Mouse (Mus musculus) limb, embryonic 12.5 days (tissue): ENCODE measurements around the gene Ndufa4l2. TPM values are rescaled to one million over a fixed set of nuclear protein-coding genes. Genes with fewer than 3 reads are reported as not detected.
A peak's percentile ranks its signal among the peaks of the same experiment; 100 is the strongest.

Source experiments
- ATAC-seq: fragments of 200-750 bp; cut with Nextera tagmentation; 2 replicates; pipeline ENCODE4 v1.8.0; 2017; ENCODE audit warnings: low read depth, moderate TSS enrichment; ENCODE audit not compliant: insufficient number of reproducible peaks, insufficient read depth, low FRiP score, low TSS enrichment
- H3K27ac ChIP-seq: fragments of 300-500 bp; sonication (generic); 2 replicates; pipeline ENCODE4 v1.5.1; 2016; ENCODE audit warnings: mild to moderate bottlenecking, moderate library complexity
- H3K27me3 ChIP-seq: fragments of 300-500 bp; sonication (generic); 2 replicates; pipeline ENCODE4 v1.6.1; 2016; ENCODE audit warnings: mild to moderate bottlenecking, moderate library complexity
- H3K36me3 ChIP-seq: fragments of 300-500 bp; sonication (generic); 2 replicates; pipeline ENCODE4 v1.6.1; 2016; ENCODE audit warnings: mild to moderate bottlenecking, moderate library complexity
- H3K4me1 ChIP-seq: fragments of 300-500 bp; sonication (generic); replicated peaks from 2 replicates; pipeline ENCODE4 v1.6.1; 2016
- H3K4me2 ChIP-seq: fragments of 300-500 bp; sonication (generic); 2 replicates; pipeline ENCODE4 v1.6.1; 2016; ENCODE audit warnings: mild to moderate bottlenecking, moderate library complexity
- H3K4me3 ChIP-seq: fragments of 300-500 bp; sonication (generic); replicated peaks from 2 replicates; pipeline ENCODE4 v1.5.1; 2016; ENCODE audit warnings: mild to moderate bottlenecking
- H3K9ac ChIP-seq: fragments of 300-500 bp; sonication (generic); replicated peaks from 2 replicates; pipeline ENCODE4 v1.6.1; 2016; ENCODE audit warnings: mild to moderate bottlenecking, moderate library complexity
- H3K9me3 ChIP-seq: fragments of 300-500 bp; sonication (generic); 2 replicates; pipeline ENCODE4 v1.6.1; 2016; ENCODE audit warnings: mild to moderate bottlenecking, moderate library complexity
- WGBS: fragments of 180-500 bp; shearing (Covaris S2); methylation state at CpG from one replicate; pipeline ENCODE4 v1.1.7; 2016; 5-methylcytosine and 5-hydroxymethylcytosine counted together
- polyA plus RNA-seq: library from polyadenylated mRNA; unstranded; fragments of >200 nt; fragmentation: Nextera tagmentation; extraction: Ambion mirVana; gene quantifications from 2 replicates; pipeline ENCODE4 v1.2.1, GENCODE M21; 2016

The Ndufa4l2 gene
- polyA plus RNA-seq, 1 experiment from 2014 or later: 0.60 TPM

DNA sequence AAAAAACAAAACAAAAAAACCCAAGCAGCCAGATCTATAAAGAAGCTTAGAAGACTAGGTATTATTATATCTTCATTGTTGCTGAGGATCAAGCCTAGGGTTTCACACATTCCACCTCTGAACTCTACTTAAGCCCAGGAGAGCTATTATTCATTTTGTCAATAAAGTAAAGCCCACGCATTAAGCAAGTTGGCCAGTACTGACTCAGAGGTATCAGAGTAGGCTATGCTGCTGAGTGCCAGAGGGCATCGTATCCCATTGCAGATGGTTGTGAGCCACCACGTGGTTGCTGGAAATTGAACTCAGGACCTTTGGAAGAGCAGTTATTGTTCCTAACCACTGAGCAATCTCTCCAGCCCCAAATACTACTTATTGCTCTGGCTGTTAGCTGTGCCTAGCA, 29.1 kb downstream of the Ndufa4l2 start:
- H3K36me3 ChIP-seq: peaks cover 100% of the 10 kb centered on the region
- no peak overlapping the region for H3K4me2 ChIP-seq
- H3K4me3 ChIP-seq: no peak overlapping the region
- no peak for ATAC-seq
- H3K27ac ChIP-seq: no peak overlapping the region
- no peaks in the 10 kb centered on the region for H3K4me1 ChIP-seq
- H3K9me3 ChIP-seq: no peaks in the 10 kb centered on the region
- H3K9ac ChIP-seq: no peak overlapping the region
- H3K27me3 ChIP-seq: no peaks in the 10 kb centered on the region
- WGBS: 69% methylated on average over 3 of the region's 3 CpGs

DNA sequence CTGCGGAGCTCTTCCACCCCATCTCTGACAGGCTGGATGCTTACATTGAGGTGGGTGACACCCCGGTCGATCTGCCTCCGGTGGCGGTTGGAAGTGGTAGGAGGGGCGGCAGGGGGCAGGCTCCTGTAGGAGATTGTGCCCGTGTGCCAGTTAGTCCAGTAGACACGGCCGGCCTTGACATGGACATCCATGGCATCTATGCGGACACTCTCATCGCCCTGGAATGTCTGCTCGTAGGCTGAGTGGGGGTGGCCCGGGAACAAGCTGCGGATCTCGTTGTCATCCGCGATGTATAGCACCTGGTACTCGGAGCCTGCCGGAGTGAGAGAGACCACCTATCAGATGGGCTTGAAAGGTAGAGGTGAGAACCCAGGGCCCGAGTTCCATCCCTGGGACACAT, 29.6 kb downstream of the Ndufa4l2 start:
- H3K36me3 ChIP-seq: peaks cover 100% of the 10 kb centered on the region
- no peak overlapping the region for H3K4me2 ChIP-seq
- H3K4me3 ChIP-seq: no peak overlapping the region
- WGBS: 92% methylated on average over 20 of the region's 20 CpGs
- no peaks in the 10 kb centered on the region for H3K4me1 ChIP-seq
- no peaks in the 10 kb centered on the region for H3K9me3 ChIP-seq
- no peaks in the 10 kb centered on the region for H3K27me3 ChIP-seq
- H3K9ac ChIP-seq: no peak overlapping the region
- ATAC-seq: no peak
- H3K27ac ChIP-seq: no peak overlapping the region

DNA sequence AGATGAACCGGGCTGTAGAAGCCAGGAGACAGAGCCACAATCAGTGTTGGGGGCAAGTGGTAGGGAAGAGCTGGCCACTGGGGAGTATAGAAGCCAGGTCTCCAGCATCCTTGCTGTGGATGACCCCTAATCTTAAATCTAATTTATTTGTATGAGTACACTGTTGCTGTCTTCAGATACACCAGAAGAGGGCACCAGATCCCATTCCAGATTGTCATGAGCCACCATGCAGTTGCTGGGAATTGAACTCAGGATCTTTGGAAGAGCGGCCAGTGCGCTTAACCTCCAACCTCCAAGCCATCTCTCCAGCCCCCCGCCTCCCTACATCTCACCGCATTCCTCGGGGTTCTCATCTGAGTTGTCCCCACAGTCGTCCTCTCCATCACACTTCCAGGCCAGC, 31.7 kb downstream of the Ndufa4l2 start:
- Histone ChIP-seq H3K27ac (no peak overlapping the region), H3K9ac (no peak overlapping the region), H3K36me3 (peaks cover 100% of the 10 kb centered on the region), H3K27me3 (no peaks in the 10 kb centered on the region), H3K9me3 (no peaks in the 10 kb centered on the region), H3K4me3 (no peak overlapping the region), H3K4me1 (no peaks in the 10 kb centered on the region), H3K4me2 (no peak overlapping the region)
- 91% methylated on average over 7 of the region's 7 CpGs for WGBS
- no peak for ATAC-seq

DNA sequence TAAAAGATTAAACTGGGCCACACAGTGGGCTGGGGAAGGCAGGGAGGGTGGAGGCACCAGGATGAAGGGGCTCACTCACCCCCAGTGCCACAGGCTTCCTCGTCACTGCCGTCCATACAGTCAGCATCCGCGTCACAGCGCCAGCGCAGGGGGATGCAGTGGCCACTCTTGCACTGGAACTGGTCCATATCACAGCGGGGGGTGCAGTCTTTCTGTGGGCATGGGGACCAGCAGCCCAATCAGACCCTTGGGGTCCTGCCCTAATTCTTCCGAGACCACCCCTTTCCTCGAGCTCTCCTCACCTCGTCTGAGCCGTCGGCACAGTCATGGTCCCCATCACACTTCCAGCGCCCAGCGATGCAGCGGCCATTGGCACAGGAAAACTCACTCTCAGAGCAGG, 33.5 kb downstream of the Ndufa4l2 start:
- WGBS: 94% methylated on average over 15 of the region's 15 CpGs
- Histone ChIP-seq H3K4me3 (no peak overlapping the region), H3K9me3 (no peaks in the 10 kb centered on the region), H3K4me2 (no peak overlapping the region), H3K4me1 (no peaks in the 10 kb centered on the region), H3K9ac (no peak overlapping the region), H3K27me3 (no peaks in the 10 kb centered on the region), H3K27ac (no peak overlapping the region), H3K36me3 (peaks cover 100% of the 10 kb centered on the region)
- ATAC-seq: no peak

DNA sequence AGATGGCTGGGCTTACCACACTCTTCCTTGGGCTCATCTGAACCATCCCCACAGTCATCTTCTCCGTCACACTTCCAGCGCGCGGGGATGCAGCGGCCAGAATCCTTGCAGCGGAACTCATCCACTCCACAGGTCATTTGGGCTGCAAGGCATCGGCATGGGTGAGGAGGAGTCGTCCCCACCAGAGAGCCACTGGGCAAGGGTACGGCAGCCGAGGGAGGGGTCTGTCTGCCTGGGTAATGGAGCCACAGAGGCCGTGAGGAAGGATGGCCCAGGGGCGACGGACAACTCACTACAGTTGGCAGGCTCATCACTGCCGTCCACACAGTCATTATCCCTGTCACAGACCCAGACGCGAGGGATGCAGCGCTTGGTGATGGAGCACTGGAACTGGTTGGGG, 35.1 kb downstream of the Ndufa4l2 start:
- H3K9ac ChIP-seq: no peak overlapping the region
- 90% methylated on average over 17 of the region's 17 CpGs for WGBS
- H3K36me3 ChIP-seq: peaks cover 100% of the 10 kb centered on the region
- ATAC-seq: no peak
- no peaks in the 10 kb centered on the region for H3K4me1 ChIP-seq
- no peaks in the 10 kb centered on the region for H3K27me3 ChIP-seq
- H3K4me2 ChIP-seq: no peak overlapping the region
- H3K4me3 ChIP-seq: no peak overlapping the region
- no peak overlapping the region for H3K27ac ChIP-seq
- H3K9me3 ChIP-seq: no peaks in the 10 kb centered on the region

DNA sequence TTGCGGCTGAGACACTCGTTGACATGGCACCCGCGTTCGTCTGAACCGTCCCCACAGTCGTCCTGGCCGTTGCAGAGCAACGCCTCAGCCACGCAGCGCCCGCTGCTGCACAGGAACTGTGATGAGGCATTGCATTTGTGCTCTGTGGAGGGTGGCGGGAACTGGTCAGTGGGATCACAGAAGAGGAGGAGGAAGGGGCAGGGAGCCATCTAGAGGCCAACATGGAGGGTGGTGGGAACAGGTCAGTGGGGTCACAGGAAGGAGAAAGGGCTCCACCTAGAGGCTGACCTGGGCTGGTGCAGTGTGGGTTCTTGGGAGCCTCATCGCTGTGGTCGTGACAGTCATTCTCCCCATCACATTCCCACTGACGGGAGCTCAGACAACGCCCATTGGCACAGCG, 40.9 kb downstream of the Ndufa4l2 start:
- Histone ChIP-seq H3K9me3 (no peaks in the 10 kb centered on the region), H3K4me2 (no peak overlapping the region), H3K9ac (no peak overlapping the region), H3K27me3 (no peaks in the 10 kb centered on the region), H3K4me3 (no peak overlapping the region), H3K27ac (0 out of 2 replicates have a peak overlapping the region, but pooled peaks have one; percentile 5), H3K4me1 (no peaks in the 10 kb centered on the region), H3K36me3 (peaks cover 100% of the 10 kb centered on the region)
- 71% methylated on average over 18 of the region's 18 CpGs for WGBS
- no peak for ATAC-seq

DNA sequence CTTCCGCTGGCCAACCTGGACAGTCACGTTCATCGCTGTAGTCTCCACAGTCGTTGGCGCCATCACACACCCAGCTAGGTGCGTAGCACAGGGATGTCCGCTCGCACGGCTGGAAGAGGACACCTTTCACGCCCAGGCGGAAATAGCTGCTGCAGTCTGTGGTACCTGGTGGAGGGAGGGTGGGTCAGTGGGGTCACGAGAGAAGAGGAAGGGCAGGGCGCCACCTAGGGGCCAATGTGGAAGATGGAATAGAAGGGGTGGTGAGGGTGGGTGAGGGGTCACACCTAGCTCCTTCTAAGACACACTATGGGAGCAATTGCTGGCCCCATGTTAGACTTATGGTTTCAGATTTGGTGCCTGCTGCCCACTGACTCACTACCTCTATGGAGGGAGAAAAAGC, 42.6 kb downstream of the Ndufa4l2 start:
- ATAC-seq: no peak
- no peaks in the 10 kb centered on the region for H3K9me3 ChIP-seq

DNA sequence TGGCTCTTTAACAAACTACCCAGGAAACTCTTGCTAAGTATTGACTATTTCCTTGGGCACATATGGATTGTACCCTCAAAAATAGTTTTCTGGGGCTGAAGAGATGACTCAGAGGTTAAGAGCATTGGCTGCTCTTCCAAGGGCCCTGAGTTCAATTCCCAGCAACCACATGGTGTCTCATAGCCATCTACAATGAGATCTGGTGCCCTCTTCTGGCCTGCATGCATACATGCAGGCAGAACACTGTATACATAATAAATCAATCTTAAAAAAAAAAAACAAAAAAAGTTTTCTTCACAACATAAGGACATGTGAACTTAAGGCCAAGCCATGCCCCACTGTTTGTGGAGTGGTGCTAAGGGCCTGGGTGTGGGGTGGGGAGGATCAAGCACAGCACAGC, 46.4 kb downstream of the Ndufa4l2 start:
- ATAC-seq: no peak
- no peak overlapping the region for H3K27ac ChIP-seq
- H3K9me3 ChIP-seq: no peaks in the 10 kb centered on the region
- H3K9ac ChIP-seq: no peak overlapping the region
- H3K4me3 ChIP-seq: no peak overlapping the region
- H3K4me2 ChIP-seq: no peak overlapping the region
- H3K4me1 ChIP-seq: 0 out of 2 replicates have a peak, but pooled peaks cover 7% of the 10 kb centered on the region
- no peaks in the 10 kb centered on the region for H3K27me3 ChIP-seq
- peaks cover 97% of the 10 kb centered on the region for H3K36me3 ChIP-seq

More for the DNA sequence above, 42.6 kb downstream of the Ndufa4l2 start:
- Histone ChIP-seq H3K4me3 (no peak overlapping the region), H3K27ac (no peak overlapping the region), H3K4me2 (no peak overlapping the region), H3K27me3 (no peaks in the 10 kb centered on the region), H3K36me3 (peaks cover 100% of the 10 kb centered on the region), H3K4me1 (no peaks in the 10 kb centered on the region), H3K9ac (no peak overlapping the region)
- 88% methylated on average over 13 of the region's 13 CpGs for WGBS

DNA sequence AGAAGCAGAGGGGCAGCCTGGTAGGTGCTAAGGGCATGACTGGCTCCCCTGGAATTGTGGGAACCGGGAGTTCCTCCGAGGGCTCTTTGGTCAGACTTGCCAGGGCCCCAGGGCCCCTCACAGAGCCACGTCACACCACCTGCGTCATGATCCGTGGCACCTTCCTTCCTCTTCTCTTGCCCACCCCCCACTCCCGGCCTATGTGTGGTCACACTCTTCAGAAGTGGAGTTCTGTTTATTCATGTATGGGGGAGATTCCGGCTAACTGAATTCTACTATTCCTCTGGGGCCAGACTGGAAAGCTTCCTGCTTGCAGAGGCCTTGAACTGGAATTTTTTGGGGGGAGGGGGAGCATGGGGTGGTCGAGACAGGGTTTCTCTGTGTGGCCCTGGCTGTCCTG, 49.1 kb downstream of the Ndufa4l2 start:
- Histone ChIP-seq H3K4me3 (no peak overlapping the region), H3K9me3 (no peaks in the 10 kb centered on the region), H3K27ac (no peak overlapping the region), H3K27me3 (no peaks in the 10 kb centered on the region), H3K4me2 (no peak overlapping the region), H3K4me1 (0 out of 2 replicates have a peak, but pooled peaks cover 7% of the 10 kb centered on the region), H3K9ac (peak overlapping the region; percentile 14; the same call in 1 of the 2 replicates), H3K36me3 (peaks cover 93% of the 10 kb centered on the region)
- ATAC-seq: no peak
- WGBS: 82% methylated on average over 8 of the region's 8 CpGs

DNA sequence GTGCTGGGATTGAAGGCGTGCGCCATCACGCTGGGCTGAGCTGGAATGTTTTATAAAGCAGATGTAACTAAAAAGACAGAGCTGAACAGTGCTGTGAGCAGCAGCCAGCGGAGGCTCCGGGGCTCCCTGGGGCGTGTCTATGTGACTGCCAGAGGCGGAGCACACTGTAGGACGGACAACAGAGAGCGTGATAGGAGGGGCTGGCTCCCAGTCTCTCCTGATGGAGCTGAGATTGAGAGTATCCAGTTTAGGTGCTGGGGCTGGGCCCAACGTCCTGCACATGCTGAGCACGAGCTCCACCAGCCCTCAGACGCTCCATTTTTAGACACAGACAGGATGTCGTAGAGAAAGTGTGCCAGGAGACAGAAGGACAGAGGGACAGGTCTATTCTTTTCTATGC, 49.5 kb downstream of the Ndufa4l2 start:
- no peak overlapping the region for H3K4me2 ChIP-seq
- H3K9ac ChIP-seq: peak overlapping the region; percentile 14; the same call in 1 of the 2 replicates
- peaks cover 93% of the 10 kb centered on the region for H3K36me3 ChIP-seq
- no peak overlapping the region for H3K27ac ChIP-seq
- H3K27me3 ChIP-seq: no peaks in the 10 kb centered on the region
- H3K4me1 ChIP-seq: 0 out of 2 replicates have a peak, but pooled peaks cover 7% of the 10 kb centered on the region
- 60% methylated on average over 13 of the region's 13 CpGs for WGBS
- no peak overlapping the region for H3K4me3 ChIP-seq
- ATAC-seq: no peak
- no peaks in the 10 kb centered on the region for H3K9me3 ChIP-seq
